Mouse (Mus musculus) neural tube, embryonic 13.5 days (tissue): Measurements from ENCODE around the gene Ppm1l. TPM values are rescaled to one million over a fixed set of nuclear protein-coding genes. Genes with fewer than 3 reads are reported as not detected.

Experiments
- ATAC-seq: fragments of 200-750 bp; cut with Nextera tagmentation; 2 replicates; pipeline ENCODE4 v1.8.0; 2017; ENCODE audit warnings: low read depth, mild to moderate bottlenecking, moderate TSS enrichment, moderate library complexity
- H3K27ac ChIP-seq: fragments of 300-500 bp; sonication (generic); replicated peaks from 2 replicates; pipeline ENCODE4 v1.5.1; 2015; ENCODE audit warnings: moderate library complexity, mild to moderate bottlenecking, inconsistent platforms
- H3K27me3 ChIP-seq: fragments of 300-500 bp; sonication (generic); 2 replicates; pipeline ENCODE4 v1.6.1; 2015; ENCODE audit warnings: mild to moderate bottlenecking, inconsistent platforms
- H3K36me3 ChIP-seq: fragments of 300-500 bp; sonication (generic); 2 replicates; pipeline ENCODE4 v1.6.1; 2015; ENCODE audit warnings: mild to moderate bottlenecking, inconsistent platforms
- H3K4me1 ChIP-seq: fragments of 300-500 bp; sonication (generic); replicated peaks from 2 replicates; pipeline ENCODE4 v1.6.1; 2015; ENCODE audit warnings: inconsistent platforms
- H3K4me2 ChIP-seq: fragments of 300-500 bp; sonication (generic); 2 replicates; pipeline ENCODE4 v1.6.1; 2015; ENCODE audit warnings: inconsistent platforms, mild to moderate bottlenecking, moderate library complexity
- H3K4me3 ChIP-seq: fragments of 300-500 bp; sonication (generic); 2 replicates; pipeline ENCODE4 v1.5.1; 2015; ENCODE audit warnings: mild to moderate bottlenecking, inconsistent platforms
- H3K9ac ChIP-seq: fragments of 300-500 bp; sonication (generic); 2 replicates; pipeline ENCODE4 v1.6.1; 2015; ENCODE audit warnings: moderate library complexity, mild to moderate bottlenecking, inconsistent platforms
- H3K9me3 ChIP-seq: fragments of 300-500 bp; sonication (generic); 2 replicates; pipeline ENCODE4 v1.6.1; 2016; ENCODE audit warnings: inconsistent platforms
- WGBS: fragments of 180-500 bp; shearing (Covaris S2); methylation state at CpG from one replicate; pipeline ENCODE4 v1.1.7; 2015; 5-methylcytosine and 5-hydroxymethylcytosine counted together
- polyA plus RNA-seq: library from polyadenylated mRNA; unstranded; fragments of >200 nt; fragmentation: Nextera tagmentation; extraction: Ambion mirVana; gene quantifications from 2 replicates; pipeline ENCODE4 v1.2.1, GENCODE M21; 2015

Gene Ppm1l
- polyA plus RNA-seq, 1 experiment from 2014 or later = 24.9 TPM

GRCm38 (mm10) chr3:69358620-69358964 is 41.9 kb downstream of the Ppm1l start:
- 96% methylated on average over 8 of the region's 8 CpGs for WGBS
- Histone ChIP-seq H3K27ac (no peak overlapping the region), H3K36me3 (no peaks in the 10 kb centered on the region), H3K4me2 (no peak overlapping the region), H3K9ac (no peak overlapping the region), H3K4me3 (no peak overlapping the region), H3K9me3 (no peaks in the 10 kb centered on the region), H3K4me1 (peaks cover 31% of the 10 kb centered on the region), H3K27me3 (no peaks in the 10 kb centered on the region)
- ATAC-seq = no peak

GRCm38 (mm10) chr3:69360263-69360895 is 43.7 kb downstream of the Ppm1l start:
- peaks cover 44% of the 10 kb centered on the region for H3K4me1 ChIP-seq
- no peak overlapping the region for H3K27ac ChIP-seq
- ATAC-seq = no peak
- no peak overlapping the region for H3K9ac ChIP-seq
- H3K27me3 ChIP-seq = no peaks in the 10 kb centered on the region
- no peak overlapping the region for H3K4me3 ChIP-seq
- no peaks in the 10 kb centered on the region for H3K9me3 ChIP-seq
- H3K4me2 ChIP-seq = no peak overlapping the region
- no peaks in the 10 kb centered on the region for H3K36me3 ChIP-seq
- WGBS = 77% methylated on average over 4 of the region's 4 CpGs

- no peak for ATAC-seq
- Histone ChIP-seq H3K27ac (no peak overlapping the region), H3K4me2 (no peak overlapping the region), H3K27me3 (no peaks in the 10 kb centered on the region), H3K9ac (no peak overlapping the region), H3K4me3 (no peak overlapping the region), H3K36me3 (no peaks in the 10 kb centered on the region), H3K4me1 (peaks cover 36% of the 10 kb centered on the region), H3K9me3 (no peaks in the 10 kb centered on the region)
- WGBS = 86% methylated on average over 9 of the region's 13 CpGs
Measured at GRCm38 (mm10) chr3:69361487-69362349, 45.1 kb downstream of the Ppm1l start.

- Histone ChIP-seq H3K9me3 (no peaks in the 10 kb centered on the region), H3K9ac (no peak overlapping the region), H3K36me3 (no peaks in the 10 kb centered on the region), H3K4me3 (no peak overlapping the region), H3K27ac (0 out of 2 replicates have a peak overlapping the region, but pooled peaks have one; percentile 42), H3K27me3 (no peaks in the 10 kb centered on the region), H3K4me2 (no peak overlapping the region), H3K4me1 (peaks cover 36% of the 10 kb centered on the region)
- ATAC-seq = no peak
- 68% methylated on average over 5 of the region's 5 CpGs for WGBS
Measured at GRCm38 (mm10) chr3:69362350-69362790, 45.7 kb downstream of the Ppm1l start.

GRCm38 (mm10) chr3:69362906-69363305 is 46.2 kb downstream of the Ppm1l start:
- H3K4me1 ChIP-seq = peaks cover 36% of the 10 kb centered on the region
- no peak for ATAC-seq
- no peak overlapping the region for H3K4me3 ChIP-seq
- no peak overlapping the region for H3K4me2 ChIP-seq
- H3K9me3 ChIP-seq = no peaks in the 10 kb centered on the region
- no peaks in the 10 kb centered on the region for H3K27me3 ChIP-seq
- WGBS = 73% methylated on average over 4 of the region's 4 CpGs
- no peak overlapping the region for H3K27ac ChIP-seq
- H3K9ac ChIP-seq = no peak overlapping the region
- H3K36me3 ChIP-seq = no peaks in the 10 kb centered on the region

GRCm38 (mm10) chr3:69364151-69364550 is 47.5 kb downstream of the Ppm1l start:
- peaks cover 36% of the 10 kb centered on the region for H3K4me1 ChIP-seq
- no peaks in the 10 kb centered on the region for H3K36me3 ChIP-seq
- no peak overlapping the region for H3K27ac ChIP-seq
- 70% methylated on average over 6 of the region's 6 CpGs for WGBS
- H3K9ac ChIP-seq = no peak overlapping the region
- no peaks in the 10 kb centered on the region for H3K27me3 ChIP-seq
- no peak for ATAC-seq
- no peak overlapping the region for H3K4me2 ChIP-seq
- no peak overlapping the region for H3K4me3 ChIP-seq
- no peaks in the 10 kb centered on the region for H3K9me3 ChIP-seq

GRCm38 (mm10) chr3:69367916-69368315 is 51.3 kb downstream of the Ppm1l start:
- ATAC-seq = no peak
- 92% methylated on average over 9 of the region's 9 CpGs for WGBS

GRCm38 (mm10) chr3:69372731-69373130 is 56.1 kb downstream of the Ppm1l start:
- ATAC-seq = no peak
- Histone ChIP-seq H3K36me3 (no peaks in the 10 kb centered on the region), H3K9me3 (no peaks in the 10 kb centered on the region), H3K4me2 (no peak overlapping the region), H3K27me3 (no peaks in the 10 kb centered on the region), H3K4me3 (no peak overlapping the region), H3K27ac (no peak overlapping the region), H3K4me1 (peaks cover 6% of the 10 kb centered on the region), H3K9ac (no peak overlapping the region)
- 80% methylated on average over 3 of the region's 3 CpGs for WGBS

More at GRCm38 (mm10) chr3:69367916-69368315, 51.3 kb downstream of the Ppm1l start:
- H3K4me2 ChIP-seq = no peak overlapping the region
- no peaks in the 10 kb centered on the region for H3K9me3 ChIP-seq
- no peak overlapping the region for H3K4me3 ChIP-seq
- H3K27me3 ChIP-seq = no peaks in the 10 kb centered on the region
- peaks cover 19% of the 10 kb centered on the region for H3K4me1 ChIP-seq
- no peak overlapping the region for H3K27ac ChIP-seq
- no peak overlapping the region for H3K9ac ChIP-seq
- H3K36me3 ChIP-seq = no peaks in the 10 kb centered on the region

- Histone ChIP-seq H3K4me3 (no peak overlapping the region), H3K27me3 (no peaks in the 10 kb centered on the region), H3K9me3 (no peaks in the 10 kb centered on the region), H3K9ac (no peak overlapping the region), H3K27ac (0 out of 2 replicates have a peak overlapping the region, but pooled peaks have one; percentile 42), H3K4me1 (peaks cover 6% of the 10 kb centered on the region), H3K36me3 (no peaks in the 10 kb centered on the region), H3K4me2 (no peak overlapping the region)
- peak; percentile 76; the same call in 1 of the 2 replicates for ATAC-seq
- 61% methylated on average over 10 of the region's 10 CpGs for WGBS
Measured at GRCm38 (mm10) chr3:69373544-69374306, 57.1 kb downstream of the Ppm1l start.

GRCm38 (mm10) chr3:69374538-69374937 is 57.9 kb downstream of the Ppm1l start:
- Histone ChIP-seq H3K36me3 (no peaks in the 10 kb centered on the region), H3K27me3 (no peaks in the 10 kb centered on the region), H3K4me3 (no peak overlapping the region), H3K4me2 (no peak overlapping the region), H3K4me1 (peaks cover 6% of the 10 kb centered on the region), H3K9ac (no peak overlapping the region), H3K27ac (no peak overlapping the region), H3K9me3 (no peaks in the 10 kb centered on the region)
- 96% methylated on average over 5 of the region's 5 CpGs for WGBS
- ATAC-seq = no peak

- no peak overlapping the region for H3K4me3 ChIP-seq
- no peak overlapping the region for H3K4me2 ChIP-seq
- 93% methylated on average over 5 of the region's 5 CpGs for WGBS
- no peaks in the 10 kb centered on the region for H3K36me3 ChIP-seq
- no peaks in the 10 kb centered on the region for H3K27me3 ChIP-seq
- H3K4me1 ChIP-seq = peaks cover 6% of the 10 kb centered on the region
- H3K27ac ChIP-seq = no peak overlapping the region
- no peak overlapping the region for H3K9ac ChIP-seq
- H3K9me3 ChIP-seq = no peaks in the 10 kb centered on the region
- ATAC-seq = no peak; the same call in 1 of the 2 replicates
Measured at GRCm38 (mm10) chr3:69374983-69375382, 58.3 kb downstream of the Ppm1l start.

- ATAC-seq = no peak
- Histone ChIP-seq H3K27me3 (no peaks in the 10 kb centered on the region), H3K4me3 (no peak overlapping the region), H3K9me3 (no peaks in the 10 kb centered on the region), H3K4me1 (no peaks in the 10 kb centered on the region), H3K36me3 (no peaks in the 10 kb centered on the region), H3K9ac (no peak overlapping the region), H3K27ac (no peak overlapping the region), H3K4me2 (no peak overlapping the region)
- 84% methylated on average over 4 of the region's 4 CpGs for WGBS
Measured at GRCm38 (mm10) chr3:69381213-69381612, 64.6 kb downstream of the Ppm1l start.
